Mouse (Mus musculus): ENCODE results near the gene Ccn1. TPM values are rescaled to one million over a fixed set of nuclear protein-coding genes. Genes with fewer than 3 reads are reported as not detected.

Gene Ccn1
- total RNA-seq (2021) (10 to 100 TPM; 13.5 to 24.3 TPM), polyA plus RNA-seq (2012; rRNA removed) (12.4 and 14.7 TPM in 2 replicates)
- long read RNA-seq, transcript Ccn1-201 (5 exons, 2,019 nt): major isoform, 18 of 23 reads
- long read RNA-seq, partial matches to known transcripts: 2 of 23 reads
- long read RNA-seq, other reads (novel, unspliced or antisense): 3 of 23 reads

GRCm38 (mm10) chr3:145649852-145650202 is at the start of gene Ccn1:
Ccn1 (minus strand) TSS chr3:145649981.
- peak; percentile 87 for DNase-seq

GRCm38 (mm10) chr3:145693361-145693760 is 43.6 kb upstream of the Ccn1 start:
- no peak for DNase-seq

- peak; percentile 14 for DNase-seq
Observed at GRCm38 (mm10) chr3:145692037-145692436, 42.3 kb upstream of the Ccn1 start.

- no peak for DNase-seq
Observed at GRCm38 (mm10) chr3:145691415-145691814, 41.6 kb upstream of the Ccn1 start.

- DNase-seq: no peak
Observed at GRCm38 (mm10) chr3:145689271-145689670, 39.5 kb upstream of the Ccn1 start.

- DNase-seq: no peak
Observed at GRCm38 (mm10) chr3:145687836-145688235, 38.1 kb upstream of the Ccn1 start.

GRCm38 (mm10) chr3:145684604-145685441 is 35.0 kb upstream of the Ccn1 start:
- no peak for DNase-seq

GRCm38 (mm10) chr3:145684201-145684600 is 34.4 kb upstream of the Ccn1 start:
- no peak for DNase-seq

- no peak for DNase-seq
Observed at GRCm38 (mm10) chr3:145681348-145681935, 31.7 kb upstream of the Ccn1 start.

- no peak for DNase-seq
Observed at GRCm38 (mm10) chr3:145680686-145681085, 30.9 kb upstream of the Ccn1 start.

- no peak for DNase-seq
Observed at GRCm38 (mm10) chr3:145676212-145676611, 26.4 kb upstream of the Ccn1 start.

GRCm38 (mm10) chr3:145674815-145675214 is 25.0 kb upstream of the Ccn1 start:
- no peak for DNase-seq

- DNase-seq: no peak
Observed at GRCm38 (mm10) chr3:145666383-145666782, 16.6 kb upstream of the Ccn1 start.

- no peak for DNase-seq
Observed at GRCm38 (mm10) chr3:145656993-145657713, 7.4 kb upstream of the Ccn1 start.

- no peak for DNase-seq
Observed at GRCm38 (mm10) chr3:145654944-145655343, 5.2 kb upstream of the Ccn1 start.

GRCm38 (mm10) chr3:145654028-145654427 is 4.2 kb upstream of the Ccn1 start:
- DNase-seq: no peak

GRCm38 (mm10) chr3:145653191-145653940 is 3.6 kb upstream of the Ccn1 start:
- DNase-seq: peak; percentile 87

GRCm38 (mm10) chr3:145652322-145653131 is 2.7 kb upstream of the Ccn1 start:
- no peak for DNase-seq

GRCm38 (mm10) chr3:145651978-145652321 is 2.2 kb upstream of the Ccn1 start:
- no peak for DNase-seq

GRCm38 (mm10) chr3:145651029-145651977 is 1.5 kb upstream of the Ccn1 start:
- no peak for DNase-seq

All from adrenal gland, adult 2 months (tissue).